Mouse (Mus musculus): ENCODE results near the gene Cops6.

Cops6 gene

DNA sequence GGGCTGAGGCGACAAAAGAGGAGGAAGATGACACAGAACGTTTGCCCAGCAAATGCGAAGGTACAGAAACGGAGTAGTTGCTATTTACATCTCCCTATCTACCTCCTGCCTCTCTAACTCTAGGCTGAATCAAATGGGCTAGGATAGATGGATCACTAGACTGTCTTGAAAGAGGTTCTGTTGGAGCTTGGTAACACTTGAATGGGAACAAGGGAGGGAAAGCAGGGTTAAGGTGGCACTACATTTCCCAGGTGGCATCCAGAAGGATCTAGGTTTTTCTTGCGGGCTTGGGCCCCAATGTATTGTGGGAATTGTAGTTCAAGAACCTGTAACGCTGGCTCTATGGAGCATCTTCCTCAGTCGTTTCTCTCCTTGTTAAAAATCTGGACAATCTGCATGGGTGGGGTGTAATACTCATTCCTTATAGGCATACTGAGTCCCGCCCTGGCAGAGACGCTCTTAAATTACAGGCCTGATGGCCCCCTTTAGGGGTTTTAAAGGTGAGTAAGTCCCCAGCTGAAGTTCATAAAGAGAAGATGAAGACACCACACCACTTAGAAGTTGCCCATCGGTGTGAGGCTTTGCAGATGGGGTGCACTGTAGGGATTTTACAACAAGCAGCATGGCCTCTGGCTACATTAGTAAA lies 26.9 kb downstream of the Cops6 start:
- peak; percentile 87 for DNase-seq

DNA sequence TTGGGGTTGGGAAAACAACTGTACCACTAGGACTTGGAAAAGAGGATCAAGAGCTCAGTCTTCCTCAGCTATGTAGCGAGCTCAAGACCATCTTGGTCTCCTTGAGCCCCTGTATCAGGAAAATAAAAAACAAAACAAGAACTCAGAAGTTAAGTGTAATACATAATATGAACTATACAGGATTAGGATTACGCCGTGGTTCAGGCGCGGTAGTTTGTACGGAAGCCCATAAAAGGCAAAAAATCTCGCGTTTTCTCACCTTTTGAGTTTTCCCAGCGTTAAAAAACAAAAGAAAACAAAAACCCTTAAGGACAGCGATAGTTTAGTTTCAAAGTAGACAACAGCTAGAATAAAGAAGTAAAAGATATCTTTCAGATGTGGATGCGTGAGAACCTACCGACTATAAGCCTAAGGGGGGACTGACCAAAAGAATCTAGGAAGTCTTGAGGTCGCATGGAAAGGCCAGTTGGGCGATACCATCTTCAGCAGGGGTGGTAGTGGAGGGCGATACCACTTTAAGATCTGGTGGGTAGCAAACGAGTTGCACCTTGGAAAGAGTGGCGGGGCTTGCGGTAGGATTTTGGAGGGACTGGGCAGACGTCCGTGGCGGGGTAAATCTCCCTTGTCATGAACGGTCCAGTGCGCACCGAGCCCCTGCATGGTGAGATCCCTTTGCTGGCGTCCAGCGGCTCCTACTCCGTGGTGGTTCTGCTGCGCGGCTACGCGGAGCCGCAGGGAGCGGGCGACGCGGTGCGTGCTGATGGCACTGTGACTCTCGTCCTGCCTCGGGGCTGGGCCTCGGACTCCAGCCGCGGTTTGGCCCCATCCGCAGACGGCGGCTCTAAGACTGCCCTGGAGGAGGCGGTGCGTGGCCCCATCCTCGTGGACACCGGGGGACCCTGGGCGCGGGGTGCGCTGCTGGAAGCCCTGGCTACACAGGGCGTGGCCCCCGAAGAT lies 33.2 kb downstream of the Cops6 start, which contains the start of gene Mblac1:
Mblac1 (plus strand) TSS at position 544 of the 957 bp plus-strand sequence.
- peak; percentile 94 for DNase-seq

DNA sequence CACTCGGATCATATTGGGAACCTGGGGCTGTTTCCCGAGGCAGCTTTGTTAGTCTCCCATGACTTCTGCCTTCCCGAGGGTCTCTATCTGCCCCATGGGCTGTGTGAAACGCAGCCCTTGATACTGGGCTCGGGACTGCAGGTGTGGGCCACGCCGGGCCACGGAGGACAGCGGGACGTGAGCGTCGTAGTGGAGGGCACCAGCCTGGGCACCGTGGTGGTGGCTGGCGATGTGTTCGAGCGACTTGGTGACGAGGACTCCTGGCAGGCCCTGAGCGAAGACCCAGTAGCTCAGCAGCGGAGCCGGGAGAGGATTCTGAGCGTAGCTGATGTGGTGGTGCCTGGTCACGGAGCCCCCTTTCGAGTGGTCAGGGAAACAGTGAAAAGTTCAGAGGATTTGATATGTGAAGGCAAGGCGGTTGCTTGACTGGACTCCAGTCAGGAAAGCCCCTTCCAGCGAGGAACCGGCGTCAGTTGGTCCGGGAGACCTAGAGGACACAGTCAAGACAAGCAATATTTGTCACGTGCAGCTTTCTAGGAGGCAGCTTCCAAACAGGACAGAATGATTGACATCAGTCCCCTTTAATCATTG lies 34.0 kb downstream of the Cops6 start:
- no peak for DNase-seq

DNA sequence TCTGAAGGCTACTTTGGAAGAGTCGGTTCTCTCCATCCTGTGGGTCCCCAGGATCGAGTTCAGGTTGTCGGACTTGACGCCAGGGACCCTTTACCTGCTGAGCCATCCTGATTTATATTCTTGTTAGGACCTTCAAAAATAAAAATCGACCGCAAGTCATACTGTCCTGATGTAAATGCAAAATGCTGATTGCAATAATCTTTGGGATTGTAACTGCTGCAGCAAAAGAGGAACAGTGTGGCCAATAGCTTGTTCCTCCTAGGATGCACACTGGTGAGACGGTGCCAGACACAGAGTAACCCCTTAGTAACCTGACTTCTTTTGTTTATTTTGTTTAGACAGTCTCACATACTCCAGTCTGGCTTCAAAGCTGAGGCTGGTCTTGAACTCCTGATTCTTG lies 34.6 kb downstream of the Cops6 start:
- no peak for DNase-seq

DNA sequence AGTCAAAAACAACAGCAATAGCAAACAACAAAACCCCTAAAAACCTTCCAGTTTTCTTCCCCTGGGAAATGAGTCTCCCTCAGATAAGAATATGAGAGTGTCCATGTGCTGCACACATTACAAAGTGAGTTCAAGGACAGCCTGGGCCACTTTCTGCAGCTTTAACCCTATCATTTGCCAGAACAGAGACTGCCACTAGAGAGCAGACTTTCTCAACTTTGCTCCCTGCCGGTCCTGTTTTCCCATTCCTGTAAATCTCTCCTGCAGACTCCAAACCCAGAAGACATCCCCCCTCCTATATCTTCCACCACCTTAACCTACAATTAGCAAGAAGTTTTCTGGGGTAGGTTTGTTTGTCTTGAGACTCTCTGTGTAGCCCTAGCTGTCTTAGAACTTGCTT lies 38.7 kb downstream of the Cops6 start:
- DNase-seq: peak; percentile 41

DNA sequence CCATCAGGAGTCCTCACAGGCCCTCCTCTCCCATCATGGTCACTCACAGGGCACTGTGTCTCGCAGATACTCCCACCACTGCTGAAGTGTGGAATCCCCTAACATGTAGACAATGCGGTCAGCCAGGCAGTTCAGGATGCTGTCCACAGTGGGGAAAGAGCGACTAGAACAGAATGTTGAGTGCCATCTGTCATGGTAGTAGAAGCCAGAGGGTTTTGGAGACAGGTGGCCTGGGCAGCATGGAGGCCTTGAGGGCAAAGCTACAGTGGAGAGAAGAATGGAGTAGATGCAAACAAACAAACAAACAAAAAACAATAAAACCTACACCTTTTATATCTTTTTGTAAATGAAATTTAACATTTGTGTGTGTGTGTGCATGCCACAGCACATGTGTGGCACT lies 41.2 kb downstream of the Cops6 start:
- no peak for DNase-seq

DNA sequence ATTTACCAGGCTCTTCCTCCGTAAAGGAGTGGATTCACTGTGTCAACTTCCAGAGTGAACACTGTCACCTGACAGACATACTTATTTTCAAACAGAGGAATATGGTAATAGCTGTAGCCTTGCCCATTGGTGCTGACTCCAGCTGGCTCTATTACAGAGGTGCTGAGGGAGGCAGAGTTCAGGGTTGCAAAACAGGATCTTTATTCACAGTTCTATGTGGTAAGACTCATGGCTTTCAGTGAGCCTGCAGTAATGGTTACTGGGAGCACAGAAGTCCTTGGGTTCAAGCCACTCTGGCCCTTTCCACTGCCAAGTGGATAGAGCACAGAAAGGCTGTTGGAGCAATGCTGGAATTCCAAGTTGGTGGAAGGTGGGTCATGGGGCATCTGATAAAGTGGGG lies 46.4 kb downstream of the Cops6 start:
- no peak for DNase-seq

DNA sequence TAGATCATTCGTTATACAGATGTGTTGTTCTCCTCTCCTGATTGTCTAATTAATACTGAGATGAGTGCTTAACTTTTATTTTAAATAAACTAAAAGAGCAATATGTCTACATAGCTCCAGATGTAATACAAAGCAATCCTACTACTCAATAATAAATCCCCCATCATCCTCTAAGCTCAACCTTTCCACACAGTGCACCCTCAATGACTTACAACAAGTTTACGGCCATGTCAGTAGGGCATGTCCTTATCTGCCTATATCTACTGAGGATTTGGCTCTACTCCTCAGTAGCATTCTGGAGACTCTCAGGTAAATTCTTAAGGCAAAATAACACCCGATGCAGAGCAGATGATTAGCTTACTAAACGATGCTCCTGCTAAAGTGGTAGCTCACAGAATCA lies 47.0 kb downstream of the Cops6 start:
- DNase-seq: no peak
